Mouse (Mus musculus) A20 (cell line): Measurements from ENCODE around the gene Nxn.

Experiments used
- DNase-seq: peaks from one replicate; pipeline ENCODE4 v3.0.0-alpha.2; 2011; ENCODE audit warnings: low read depth, low spot score

The Nxn gene

GRCm38 (mm10) chr11:76303368-76303767 is 95.6 kb downstream of the Nxn start:
- no peak for DNase-seq

GRCm38 (mm10) chr11:76300862-76301261 is 98.1 kb downstream of the Nxn start:
- no peak for DNase-seq

- no peak for DNase-seq
Observed at GRCm38 (mm10) chr11:76298457-76299000, 100.4 kb downstream of the Nxn start.

- DNase-seq: no peak
Observed at GRCm38 (mm10) chr11:76297252-76297651, 101.7 kb downstream of the Nxn start.

- no peak for DNase-seq
Observed at GRCm38 (mm10) chr11:76294836-76295235, 104.1 kb downstream of the Nxn start.

- no peak for DNase-seq
Observed at GRCm38 (mm10) chr11:76294078-76294477, 104.9 kb downstream of the Nxn start.

- DNase-seq: no peak
Observed at GRCm38 (mm10) chr11:76292831-76293230, 106.1 kb downstream of the Nxn start.

GRCm38 (mm10) chr11:76292398-76292797 is 106.5 kb downstream of the Nxn start:
- no peak for DNase-seq

- DNase-seq: no peak
Observed at GRCm38 (mm10) chr11:76291960-76292359, 107.0 kb downstream of the Nxn start.

GRCm38 (mm10) chr11:76290367-76290766 is 108.6 kb downstream of the Nxn start:
- DNase-seq: no peak

GRCm38 (mm10) chr11:76288645-76289044 is 110.3 kb downstream of the Nxn start:
- peak; percentile 22 for DNase-seq

GRCm38 (mm10) chr11:76287301-76287700 is 111.6 kb downstream of the Nxn start:
- DNase-seq: no peak

GRCm38 (mm10) chr11:76286534-76287126 is 112.3 kb downstream of the Nxn start:
- DNase-seq: no peak

GRCm38 (mm10) chr11:76285431-76286075 is 113.4 kb downstream of the Nxn start:
- no peak for DNase-seq

- no peak for DNase-seq
Observed at GRCm38 (mm10) chr11:76283841-76284240, 115.1 kb downstream of the Nxn start.

- DNase-seq: no peak
Observed at GRCm38 (mm10) chr11:76279971-76280370, 119.0 kb downstream of the Nxn start.

- no peak for DNase-seq
Observed at GRCm38 (mm10) chr11:76278960-76279852, 119.7 kb downstream of the Nxn start.

GRCm38 (mm10) chr11:76272440-76272839 is 126.5 kb downstream of the Nxn start:
- DNase-seq: no peak

- DNase-seq: no peak
Observed at GRCm38 (mm10) chr11:76268521-76269065, 130.3 kb downstream of the Nxn start.

- no peak for DNase-seq
Observed at GRCm38 (mm10) chr11:76268001-76268459, 130.9 kb downstream of the Nxn start.

GRCm38 (mm10) chr11:76267550-76267949 is 131.4 kb downstream of the Nxn start:
- no peak for DNase-seq
